Mouse (Mus musculus) C2C12 (cell line): ENCODE measurements around the gene Hs3st6.

Experiments used
- CTCF ChIP-seq: IDR thresholded peaks from one replicate; pipeline ENCODE4 v1.5.1; 2011; ENCODE audit not compliant: control insufficient read depth, insufficient read depth, insufficient read length
- MYOD1 ChIP-seq: IDR thresholded peaks from one replicate; pipeline ENCODE4 v1.6.1; 2011; ENCODE audit warnings: low read depth; ENCODE audit not compliant: control insufficient read depth, insufficient read length
- USF1 ChIP-seq: IDR thresholded peaks from one replicate; pipeline ENCODE4 v1.6.1; 2011; ENCODE audit warnings: low read depth, mild to moderate bottlenecking, control low read depth, moderate library complexity

DNA sequence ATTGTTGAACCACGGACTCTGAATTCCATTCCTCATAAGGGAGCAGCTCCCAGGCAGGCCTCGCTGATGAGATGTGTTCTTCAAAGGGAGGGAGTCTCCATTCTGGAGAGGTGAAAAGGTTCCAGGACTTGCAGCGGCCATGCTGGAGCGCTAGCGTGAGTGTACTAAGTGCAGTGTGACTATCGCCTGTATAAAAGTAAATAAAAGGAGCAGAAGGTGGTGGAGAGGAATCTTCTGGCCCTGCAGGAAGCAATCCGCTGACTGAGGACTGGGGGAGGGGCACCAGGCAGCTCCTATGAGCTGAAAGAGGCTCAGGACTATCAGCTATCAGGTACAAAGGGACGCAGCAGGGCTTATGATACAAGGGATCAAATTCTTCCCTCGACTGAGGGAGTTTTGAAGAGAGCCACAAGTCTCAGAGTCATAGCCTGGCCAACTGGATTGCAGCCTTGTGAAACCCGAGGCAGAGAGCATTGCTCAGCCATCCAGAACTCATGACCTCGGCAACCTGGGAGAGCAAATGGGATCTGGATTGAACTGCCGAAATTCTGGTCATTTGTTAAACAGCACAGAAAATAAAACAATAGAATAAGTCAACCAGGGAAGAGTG lies 13.6 kb downstream of the Hs3st6 start:
- TF ChIP-seq CTCF (no peak), MYOD1 (no peak), USF1 (no peak)
